Mouse (Mus musculus): ENCODE measurements around the gene Dntt. TPM values are rescaled to one million over a fixed set of nuclear protein-coding genes. Genes with fewer than 3 reads are reported as not detected.

The Dntt gene
- total RNA-seq, 2 experiments from 2014 or later, result 0.51 to 1.8 TPM

Other genes starting within 250 kb of the Dntt start
- 1.7 and 3.6 TPM in 2 replicates for gene Ccnj, start 198.0 kb upstream of the Dntt start, total RNA-seq (2015)
- gene Ccnj, start 198.0 kb upstream of the Dntt start, total RNA-seq (2017), result 3.8 and 7.4 TPM in 2 replicates
- gene Zfp518a, start 134.6 kb upstream of the Dntt start, total RNA-seq (2015), result 21.4 and 30.3 TPM in 2 replicates
- gene Zfp518a, start 134.6 kb upstream of the Dntt start, total RNA-seq (2017), result 24.7 and 31.4 TPM in 2 replicates
- 3.0 and 3.4 TPM in 2 replicates for gene Blnk, start 34.7 kb upstream of the Dntt start, total RNA-seq (2015)
- gene Blnk, start 34.7 kb upstream of the Dntt start, total RNA-seq (2017), result 1.9 and 2.4 TPM in 2 replicates
- gene Opalin, start 47.8 kb downstream of the Dntt start, total RNA-seq (2015), result not detected in 2 replicates
- not detected in 2 replicates for gene Opalin, start 47.8 kb downstream of the Dntt start, total RNA-seq (2017)
- not detected in 2 replicates for gene Tll2, start 177.6 kb downstream of the Dntt start, total RNA-seq (2015)
- not detected in 2 replicates for gene Tll2, start 177.6 kb downstream of the Dntt start, total RNA-seq (2017)
- gene Tm9sf3, start 234.7 kb downstream of the Dntt start, total RNA-seq (2015), result 134 and 153 TPM in 2 replicates
- 234 and 235 TPM in 2 replicates for gene Tm9sf3, start 234.7 kb downstream of the Dntt start, total RNA-seq (2017)